In the genomic region with DNA sequence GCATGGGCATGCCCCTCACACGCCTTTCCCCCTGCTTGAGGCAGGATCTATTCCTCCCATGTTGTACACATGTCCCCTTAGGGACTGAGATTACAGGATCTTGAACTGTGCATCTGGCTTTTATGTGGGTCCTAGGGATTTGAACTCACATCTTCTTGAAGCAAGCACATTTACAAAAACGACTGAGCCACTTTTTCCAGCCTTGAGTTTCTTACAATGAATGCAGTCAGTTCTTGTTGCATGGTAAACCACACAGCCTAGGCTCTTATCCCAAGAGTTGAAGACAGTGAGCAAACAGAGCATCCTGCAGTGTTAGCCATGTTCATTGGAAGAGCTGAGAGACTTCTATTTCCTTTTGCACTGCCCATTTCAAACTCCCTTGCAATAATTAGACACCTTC, we compare ENCODE assay signal across 26 mouse cellular contexts.
"Had no signal": no experiment of that assay in that cellular context is flagged by ENCODE, and none has a peak within 500 bp of the region (broad histone marks: within the 10 kb centered on the region; RNA-seq: fewer than 3 reads in every experiment).

No protein-coding gene starts in this region.

- H3K9me3 ChIP-seq: heart, embryonic 13.5 days; heart, embryonic 15.5 days; hindbrain, embryonic 10.5 days; hindbrain, embryonic 13.5 days; hindbrain, embryonic 15.5 days; kidney, embryonic 15.5 days; limb, embryonic 13.5 days; limb, embryonic 15.5 days had no signal

- H3K4me2 ChIP-seq: heart, embryonic 11.5 days; heart, embryonic 13.5 days; heart, embryonic 15.5 days; hindbrain, embryonic 13.5 days; hindbrain, embryonic 15.5 days; kidney, embryonic 15.5 days; limb, embryonic 13.5 days; limb, embryonic 15.5 days had no signal

- H3K9ac ChIP-seq: heart, embryonic 13.5 days; heart, embryonic 15.5 days; hindbrain, embryonic 13.5 days; hindbrain, embryonic 15.5 days; kidney, embryonic 15.5 days; limb, embryonic 13.5 days; limb, embryonic 15.5 days; liver, embryonic 14.5 days had no signal

- H3K4me3 ChIP-seq: gastrocnemius, adult 2 months; heart, embryonic 13.5 days; heart, embryonic 15.5 days; hindbrain, embryonic 10.5 days; hindbrain, embryonic 13.5 days; hindbrain, embryonic 15.5 days; kidney, embryonic 15.5 days; limb, embryonic 13.5 days; limb, embryonic 15.5 days had no signal

- H3K27me3 ChIP-seq: heart, embryonic 13.5 days; heart, embryonic 15.5 days; hindbrain, embryonic 13.5 days; hindbrain, embryonic 15.5 days; kidney, embryonic 15.5 days; limb, embryonic 13.5 days; limb, embryonic 15.5 days had no signal

- ATAC-seq: hindbrain, postnatal 0 days; intestine, embryonic 16.5 days had no signal

- H3K36me3 ChIP-seq: heart, embryonic 13.5 days; heart, embryonic 15.5 days; hindbrain, embryonic 13.5 days; hindbrain, embryonic 15.5 days; limb, embryonic 15.5 days had no signal

- DNase-seq: gastrocnemius, adult 2 months; gastrocnemius, postnatal 10 days; gastrocnemius, postnatal 25 days; heart, postnatal 14 days; heart, postnatal 4 days; kidney, adult 11 months; kidney, adult 2 months; kidney, adult 9 months; kidney, postnatal 14 days; kidney, postnatal 36 days; layer of hippocampus, adult 9-11 months; layer of hippocampus, postnatal 36 days; left cerebral cortex, postnatal 4 days had no signal

- H3K4me1 ChIP-seq: hindbrain, embryonic 10.5 days; limb, embryonic 13.5 days had no signal

- H3K27ac ChIP-seq: heart, embryonic 13.5 days; heart, embryonic 15.5 days; hindbrain, embryonic 10.5 days; hindbrain, embryonic 13.5 days; hindbrain, embryonic 15.5 days; hindbrain, postnatal 0 days; kidney, embryonic 15.5 days; kidney, postnatal 0 days; limb, embryonic 13.5 days; liver, embryonic 14.5 days had no signal
